Mouse (Mus musculus): ENCODE measurements at regions not wholly inside any gene's neighbourhood (a gene's known extent, or its start where the extent isn't known, plus 50 kb on each side); places are given as distances from the start of the nearest gene placed in this dataset.

DNA sequence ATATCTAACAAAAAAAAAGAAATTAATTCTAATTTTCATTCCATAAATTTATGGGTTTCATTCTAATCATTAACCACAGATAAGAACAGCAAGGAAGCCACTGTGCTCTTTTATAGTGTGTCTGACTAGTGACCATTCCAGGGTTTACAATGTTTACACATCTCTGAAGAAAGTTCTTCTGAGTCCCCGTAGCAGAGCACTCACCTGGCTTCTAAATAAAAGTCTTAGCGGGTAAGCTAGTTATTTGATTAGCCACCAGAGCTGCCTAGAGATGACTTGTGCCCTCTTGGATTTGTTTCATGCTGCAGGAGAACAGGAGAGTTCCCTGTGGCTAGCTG is 206.7 kb upstream of the Ank start:
- no peak for DNase-seq (ENCODE audit: low spot score in 2 of 2)

- no peak for DNase-seq (ENCODE audit: low spot score in 2 of 2)
These were observed 196.3 kb upstream of the Ank start for GRCm38 (mm10) chr15:27270203-27270602.

- no peak for DNase-seq (ENCODE audit: low spot score in 2 of 2)
These were observed 184.2 kb upstream of the Ank start for GRCm38 (mm10) chr15:27282279-27282678.

GRCm38 (mm10) chr15:27303856-27304255 is 162.6 kb upstream of the Ank start:
- no peak for DNase-seq (ENCODE audit: low spot score in 2 of 2)

DNA sequence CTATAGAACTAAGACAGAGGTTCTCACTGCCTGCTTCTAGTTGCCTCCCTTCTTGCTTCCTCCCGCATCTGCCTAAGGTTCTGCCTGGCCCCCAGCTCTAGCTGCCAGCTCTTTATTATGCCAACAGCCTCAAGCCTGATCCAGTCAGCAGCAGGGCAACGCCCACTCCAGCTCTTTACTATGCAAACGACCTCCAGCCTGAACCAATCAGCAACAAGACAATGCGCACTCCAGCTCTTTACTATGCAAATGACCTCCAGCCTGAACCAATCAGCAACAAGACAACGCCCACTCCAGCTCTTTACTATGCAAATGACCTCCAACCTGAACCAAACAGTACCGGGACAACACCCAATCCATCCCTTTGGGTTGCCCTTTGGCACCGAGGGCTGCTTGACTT is 162.2 kb upstream of the Ank start:
- DNase-seq (ENCODE audit: low spot score in 2 of 2): no peak

GRCm38 (mm10) chr15:27305035-27305434 is 161.4 kb upstream of the Ank start:
- no peak for DNase-seq (ENCODE audit: low spot score in 2 of 2)

DNA sequence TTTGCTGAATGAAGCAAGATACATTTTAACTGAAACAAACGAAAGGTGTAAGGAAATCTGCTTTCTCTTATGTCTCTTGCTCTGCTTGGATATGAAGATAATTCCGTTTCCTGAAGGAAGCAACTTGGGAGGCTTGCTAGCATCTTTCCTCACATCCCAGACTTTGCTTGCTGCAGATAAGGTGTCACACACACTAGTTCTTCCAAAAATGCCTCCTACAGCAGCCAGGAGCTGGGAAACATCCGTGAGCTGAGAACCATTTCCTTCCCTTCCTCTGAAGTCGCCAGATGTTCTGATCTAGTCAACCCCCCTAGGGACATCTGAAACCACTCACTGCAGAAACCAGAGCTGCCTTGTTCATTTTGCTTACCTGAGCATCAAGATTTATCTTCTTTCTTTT is 157.8 kb upstream of the Ank start:
- no peak for DNase-seq (ENCODE audit: low spot score in 2 of 2)

- DNase-seq (ENCODE audit: low spot score in 2 of 2): no peak
These were observed 150.3 kb upstream of the Ank start for GRCm38 (mm10) chr15:27315964-27316745.

DNA sequence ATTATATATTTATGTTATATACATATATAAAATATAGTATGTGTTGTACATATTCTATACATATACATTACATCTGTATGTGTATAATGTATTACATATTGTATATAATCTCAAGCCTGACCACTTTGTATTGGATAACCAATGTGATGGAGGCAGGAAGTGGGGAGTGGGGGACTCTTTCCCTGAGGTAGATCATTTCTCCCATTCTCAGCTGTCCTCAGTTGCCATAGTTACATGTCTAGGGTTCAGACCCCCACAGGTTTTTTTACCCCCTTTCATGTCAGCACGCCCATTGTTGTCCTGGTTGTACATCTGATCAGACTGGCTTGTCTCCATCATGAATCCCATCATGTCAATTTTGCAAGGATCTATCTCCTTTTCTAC is 149.7 kb upstream of the Ank start:
- no peak for DNase-seq (ENCODE audit: low spot score in 2 of 2)

- DNase-seq (ENCODE audit: low spot score in 2 of 2): no peak
These were observed 144.4 kb upstream of the Ank start for GRCm38 (mm10) chr15:27321915-27322665.

DNA sequence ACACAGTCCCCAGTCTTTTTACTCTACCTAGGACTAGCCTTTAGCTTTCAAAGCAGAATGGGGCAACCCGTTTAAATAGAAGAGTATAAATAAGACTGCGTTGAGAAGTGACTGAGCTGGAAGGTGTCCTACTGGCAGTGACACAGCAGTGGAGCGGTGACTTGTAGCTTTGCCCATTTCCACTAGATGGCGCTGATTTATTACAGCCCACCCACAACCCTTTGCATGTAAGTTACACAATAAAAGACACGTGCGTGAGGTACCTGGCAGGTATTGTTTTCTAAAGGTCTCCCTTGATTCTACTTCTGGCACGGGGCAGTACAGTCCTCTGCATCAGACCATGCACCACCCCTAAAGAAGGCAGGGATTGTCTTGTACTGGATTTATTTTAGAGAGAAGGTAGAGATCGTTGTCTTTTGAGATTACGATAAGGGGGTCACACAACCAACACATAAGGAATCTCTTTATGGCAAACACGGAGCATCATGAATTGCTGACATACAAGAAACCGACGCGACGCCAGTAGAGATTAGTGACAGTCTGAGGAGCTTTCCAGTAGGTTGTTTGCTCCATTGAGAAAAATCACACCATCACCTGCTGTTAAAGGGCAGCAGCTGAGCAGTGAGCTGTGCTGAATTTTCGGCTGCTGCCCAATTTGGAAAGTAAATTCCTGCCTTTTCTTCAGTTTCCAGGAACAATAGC is 140.5 kb upstream of the Ank start:
- DNase-seq (ENCODE audit: low spot score in 2 of 2): peak; percentile 54 to 73

GRCm38 (mm10) chr15:27326549-27326876 is 140.0 kb upstream of the Ank start:
- no peak for DNase-seq (ENCODE audit: low spot score in 2 of 2)

- DNase-seq (ENCODE audit: low spot score in 2 of 2): no peak
These were observed 138.7 kb upstream of the Ank start for GRCm38 (mm10) chr15:27327744-27328143.

DNA sequence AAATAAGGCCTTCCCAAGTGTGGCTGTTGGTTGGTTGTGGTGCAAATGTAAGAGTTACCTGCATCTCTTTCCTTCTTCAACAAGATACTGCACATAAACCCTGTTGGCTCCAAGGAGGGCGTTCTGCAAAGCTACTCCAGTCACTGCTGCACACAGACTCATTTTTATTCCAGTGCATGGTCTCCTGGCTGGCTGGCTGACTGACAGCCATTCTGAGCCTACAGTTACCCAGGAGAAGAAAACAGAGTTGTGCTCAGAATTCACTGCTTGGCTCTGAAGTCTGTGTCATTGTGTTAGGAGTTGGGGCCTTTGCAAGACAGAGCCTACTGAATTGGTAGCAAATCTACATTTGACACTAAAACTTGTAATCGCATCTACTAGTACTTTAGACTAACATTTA is 138.0 kb upstream of the Ank start:
- no peak for DNase-seq (ENCODE audit: low spot score in 2 of 2)

DNA sequence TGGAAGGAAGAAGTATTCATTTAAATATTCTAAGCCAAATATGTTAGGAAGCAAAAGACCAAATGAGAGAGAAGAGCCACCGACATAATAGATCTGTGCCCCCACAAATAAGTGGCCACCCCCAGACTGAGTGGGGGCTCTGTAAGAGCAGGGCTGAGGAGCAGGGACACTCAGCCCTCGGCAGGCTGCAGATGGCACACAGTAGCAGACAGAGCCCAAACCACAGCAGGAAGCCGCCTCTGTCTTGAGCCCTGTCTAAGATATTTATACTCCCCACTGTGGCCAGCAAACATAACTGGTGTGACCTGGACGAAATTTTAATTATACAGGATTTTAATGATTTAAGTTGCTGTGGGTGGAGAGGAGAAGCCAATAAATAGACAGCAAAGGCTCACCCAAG is 126.4 kb upstream of the Ank start:
- DNase-seq (ENCODE audit: low spot score in 2 of 2): no peak

DNA sequence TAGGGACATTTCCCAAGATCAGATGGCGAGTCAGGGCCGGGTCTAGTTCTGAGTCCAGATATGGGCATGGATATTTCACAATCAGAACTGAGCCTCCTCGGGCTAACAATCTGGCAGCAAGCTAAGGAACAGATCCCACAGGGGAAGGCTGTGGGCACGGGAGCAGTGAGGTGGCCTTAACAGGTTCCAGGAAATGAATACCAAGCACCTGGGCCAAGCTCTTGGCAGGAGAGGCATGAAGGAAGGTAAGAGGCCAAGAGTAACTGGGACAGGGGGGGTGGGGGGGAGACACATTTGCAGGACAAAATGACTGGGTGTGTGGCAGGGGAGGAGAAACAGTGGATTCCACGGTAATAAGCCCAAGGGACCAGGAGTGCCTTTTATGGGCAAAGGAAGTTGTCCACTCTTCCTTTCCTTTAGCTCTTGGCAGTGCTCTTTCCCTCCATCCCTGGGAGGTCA is 124.9 kb upstream of the Ank start:
- no peak for DNase-seq (ENCODE audit: low spot score in 2 of 2)

DNA sequence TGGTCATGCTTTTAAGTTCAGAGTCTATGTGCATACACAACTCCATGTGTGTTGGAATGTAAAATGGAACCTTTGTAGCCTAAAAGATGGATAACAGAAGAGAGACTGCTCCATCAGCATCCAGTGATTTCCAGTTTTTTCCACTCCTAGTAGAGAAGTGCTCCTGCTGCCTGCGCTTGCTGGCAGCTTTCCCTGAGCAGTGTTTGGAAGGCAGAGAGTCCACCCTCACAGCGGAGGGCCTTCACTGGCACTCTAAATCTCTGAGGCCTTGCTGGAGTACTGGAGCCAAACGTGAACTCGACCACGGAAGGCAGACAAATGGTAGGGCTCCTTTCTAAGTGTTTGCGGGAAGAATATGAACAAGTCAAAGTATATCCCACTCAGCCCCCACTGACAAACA is 108.0 kb upstream of the Ank start:
- DNase-seq (ENCODE audit: low spot score in 2 of 2): peak in 1 of 2 experiments; percentile 15

- DNase-seq (ENCODE audit: low spot score in 2 of 2): no peak
These were observed 107.2 kb upstream of the Ank start for GRCm38 (mm10) chr15:27359271-27359670.

DNA sequence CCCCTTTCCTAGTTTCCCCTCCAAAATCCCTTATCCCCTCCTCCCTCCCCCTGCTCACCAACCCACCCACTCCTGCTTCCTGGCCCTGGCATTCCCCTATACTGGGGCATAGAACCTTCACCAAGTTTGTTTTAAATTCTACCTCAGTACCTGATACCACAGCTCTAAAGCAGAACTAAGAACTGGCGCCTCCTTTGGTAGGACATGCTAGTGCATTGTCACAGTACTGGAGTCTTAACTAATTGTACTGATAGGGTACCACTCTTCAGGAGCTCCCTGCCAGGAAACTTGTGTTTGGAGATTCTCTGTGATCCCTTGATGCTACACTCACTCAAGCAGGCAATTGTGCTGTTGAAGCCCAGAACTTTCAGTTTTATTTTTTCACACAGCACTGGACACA is 92.0 kb upstream of the Ank start:
- DNase-seq (ENCODE audit: low spot score in 2 of 2): no peak

GRCm38 (mm10) chr15:27378601-27379094 is 87.8 kb upstream of the Ank start:
- DNase-seq (ENCODE audit: low spot score in 2 of 2): no peak

- no peak for DNase-seq (ENCODE audit: low spot score in 2 of 2)
These were observed 86.0 kb upstream of the Ank start for GRCm38 (mm10) chr15:27380436-27380945.

GRCm38 (mm10) chr15:27381565-27381964 is 84.9 kb upstream of the Ank start:
- DNase-seq (ENCODE audit: low spot score in 2 of 2): no peak

Data from frontal cortex, postnatal 10 days (tissue).